Mouse (Mus musculus): ENCODE measurements around the gene Zfp804b.

DNA sequence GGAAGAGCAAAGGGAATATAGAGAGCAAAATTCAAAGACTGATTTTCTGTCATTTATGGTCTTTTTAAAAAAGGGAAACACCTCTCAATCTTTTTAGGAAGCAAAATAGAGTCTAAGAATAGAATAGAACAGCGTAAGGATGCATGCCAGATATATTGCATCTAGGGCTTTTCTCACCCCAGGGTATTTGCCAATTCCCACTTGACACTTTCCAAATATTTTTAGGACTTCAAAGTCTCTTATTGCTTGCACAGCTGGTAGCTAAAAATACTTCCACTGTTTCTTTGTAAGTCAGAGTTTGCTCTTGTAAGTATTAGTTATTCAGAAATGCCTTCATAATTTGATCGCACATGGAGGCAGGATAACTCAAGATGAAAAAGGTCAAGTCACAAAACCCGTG lies 204.9 kb downstream of the Zfp804b start:
- no peak for TF ChIP-seq CTCF (IDR thresholded peaks at IDR 0.05; ENCODE audit: low read depth)
- TF ChIP-seq EP300 (IDR thresholded peaks at IDR 0.05; ENCODE audit: low read depth): no peak
